Mouse (Mus musculus) G1E (cell line): ENCODE data around the gene Rab39.

ENCODE experiments used
- CTCF ChIP-seq: IDR thresholded peaks from 2 replicates; pipeline ENCODE4 v1.5.1; 2012; ENCODE audit warnings: low read depth, low read length, inconsistent platforms, mixed read lengths
- GATA1 ChIP-seq: IDR thresholded peaks from 2 replicates; pipeline ENCODE4 v1.6.1; 2012; ENCODE audit warnings: borderline replicate concordance, low read length, inconsistent platforms, mixed read lengths
- TAL1 ChIP-seq: conservative IDR thresholded peaks from 2 replicates; pipeline ENCODE4 v1.6.1; 2012; ENCODE audit warnings: low read depth, low read length, inconsistent platforms, mixed read lengths

DNA sequence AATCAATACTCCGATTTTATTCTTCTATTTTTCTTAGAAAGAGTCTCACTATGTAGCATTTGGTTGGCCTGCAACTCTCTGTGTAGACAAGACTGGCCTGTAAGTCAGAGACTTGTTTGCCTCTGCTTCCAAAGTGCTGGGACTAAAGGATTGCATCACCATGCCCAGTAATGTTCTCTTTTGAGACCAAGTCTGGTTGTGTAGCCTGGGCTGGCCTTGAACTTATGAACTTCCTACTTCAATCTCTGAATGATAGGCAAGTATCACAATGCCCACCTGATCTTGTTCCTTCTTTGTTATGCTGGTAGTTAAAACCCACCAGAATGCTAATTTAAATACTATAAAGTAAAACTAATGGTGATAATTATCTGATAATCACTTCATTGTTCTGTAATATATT is 3.0 kb downstream of the Rab39 start:
- no peak for TF ChIP-seq TAL1
- TF ChIP-seq CTCF: no peak
- TF ChIP-seq GATA1: no peak
